Mouse (Mus musculus): ENCODE measurements at regions not wholly inside any gene's neighbourhood (a gene's known extent, or its start where the extent isn't known, plus 50 kb on each side); places are given as distances from the start of the nearest gene placed in this dataset.

- H3K9me3 ChIP-seq (replicated peaks): no peaks in the 10 kb centered on the region
- H3K9ac ChIP-seq: no peak overlapping the region
- H3K27ac ChIP-seq (replicated peaks): no peak overlapping the region
- H3K27me3 ChIP-seq: no peaks in the 10 kb centered on the region
- no peak overlapping the region for H3K4me3 ChIP-seq (replicated peaks)
- no peaks in the 10 kb centered on the region for H3K36me3 ChIP-seq
- peaks cover 9% of the 10 kb centered on the region; the same call in 1 of the 2 replicates for H3K4me1 ChIP-seq
- no peak overlapping the region for H3K4me2 ChIP-seq (replicated peaks)
- no peak for ATAC-seq (ENCODE audit: insufficient number of reproducible peaks, low FRiP score, low TSS enrichment, low read depth)
- WGBS: 86% methylated on average over 4 of the region's 4 CpGs
Observed at GRCm38 (mm10) chr3:41288735-41289134, 205.9 kb upstream of the Pgrmc2 start.

- H3K4me2 ChIP-seq (replicated peaks): no peak overlapping the region
- WGBS: 79% methylated on average over 4 of the region's 4 CpGs
- no peak for ATAC-seq (ENCODE audit: insufficient number of reproducible peaks, low FRiP score, low TSS enrichment, low read depth)
Observed at GRCm38 (mm10) chr3:41288066-41288465, 205.2 kb upstream of the Pgrmc2 start.

GRCm38 (mm10) chr3:41285336-41285735 is 202.5 kb upstream of the Pgrmc2 start:
- H3K27ac ChIP-seq (replicated peaks): peak overlapping the region; percentile 68

More at GRCm38 (mm10) chr3:41288066-41288465, 205.2 kb upstream of the Pgrmc2 start:
- peaks cover 9% of the 10 kb centered on the region; the same call in 1 of the 2 replicates for H3K4me1 ChIP-seq
- H3K27me3 ChIP-seq: no peaks in the 10 kb centered on the region
- H3K9me3 ChIP-seq (replicated peaks): no peaks in the 10 kb centered on the region
- H3K27ac ChIP-seq (replicated peaks): no peak overlapping the region
- no peak overlapping the region for H3K4me3 ChIP-seq (replicated peaks)
- H3K36me3 ChIP-seq: no peaks in the 10 kb centered on the region
- H3K9ac ChIP-seq: no peak overlapping the region

GRCm38 (mm10) chr3:41284897-41285296 is 202.1 kb upstream of the Pgrmc2 start:
- no peaks in the 10 kb centered on the region for H3K27me3 ChIP-seq
- ATAC-seq (ENCODE audit: insufficient number of reproducible peaks, low FRiP score, low TSS enrichment, low read depth): peak; percentile 55
- H3K9me3 ChIP-seq (replicated peaks): no peaks in the 10 kb centered on the region
- no peaks in the 10 kb centered on the region for H3K36me3 ChIP-seq
- H3K4me1 ChIP-seq: peaks cover 15% of the 10 kb centered on the region; the same call in 1 of the 2 replicates
- WGBS: 11% methylated on average over 13 of the region's 13 CpGs
- H3K27ac ChIP-seq (replicated peaks): peak overlapping the region; percentile 68
- H3K4me2 ChIP-seq (replicated peaks): no peak overlapping the region
- H3K4me3 ChIP-seq (replicated peaks): no peak overlapping the region
- no peak overlapping the region for H3K9ac ChIP-seq

More at GRCm38 (mm10) chr3:41285336-41285735, 202.5 kb upstream of the Pgrmc2 start:
- no peak overlapping the region for H3K4me2 ChIP-seq (replicated peaks)
- ATAC-seq (ENCODE audit: insufficient number of reproducible peaks, low FRiP score, low TSS enrichment, low read depth): no peak
- WGBS: 54% methylated on average over 5 of the region's 5 CpGs
- no peak overlapping the region for H3K4me3 ChIP-seq (replicated peaks)
- H3K27me3 ChIP-seq: no peaks in the 10 kb centered on the region
- no peaks in the 10 kb centered on the region for H3K9me3 ChIP-seq (replicated peaks)
- H3K36me3 ChIP-seq: no peaks in the 10 kb centered on the region
- peaks cover 15% of the 10 kb centered on the region; the same call in 1 of the 2 replicates for H3K4me1 ChIP-seq
- no peak overlapping the region for H3K9ac ChIP-seq

- H3K4me2 ChIP-seq (replicated peaks): 0 out of 2 replicates have a peak overlapping the region, but pooled peaks have one; percentile 6
- peak; percentile 78 for ATAC-seq (ENCODE audit: insufficient number of reproducible peaks, low FRiP score, low TSS enrichment, low read depth)
- no peak overlapping the region for H3K4me3 ChIP-seq (replicated peaks)
Observed at GRCm38 (mm10) chr3:41282431-41283037, 199.7 kb upstream of the Pgrmc2 start.

GRCm38 (mm10) chr3:41276096-41276495 is 193.2 kb upstream of the Pgrmc2 start:
- ATAC-seq (ENCODE audit: insufficient number of reproducible peaks, low FRiP score, low TSS enrichment, low read depth): no peak
- no peak overlapping the region for H3K4me2 ChIP-seq (replicated peaks)
- 83% methylated on average over 9 of the region's 9 CpGs for WGBS

More at GRCm38 (mm10) chr3:41282431-41283037, 199.7 kb upstream of the Pgrmc2 start:
- 22% methylated on average over 8 of the region's 8 CpGs for WGBS
- Histone ChIP-seq H3K4me1 (peaks cover 15% of the 10 kb centered on the region; the same call in 1 of the 2 replicates), H3K27me3 (no peaks in the 10 kb centered on the region), H3K36me3 (no peaks in the 10 kb centered on the region), H3K27ac (replicated peaks) (peak overlapping the region; percentile 36; the same call in 1 of the 2 replicates), H3K9me3 (replicated peaks) (no peaks in the 10 kb centered on the region), H3K9ac (no peak overlapping the region)

GRCm38 (mm10) chr3:41268516-41268915 is 185.7 kb upstream of the Pgrmc2 start:
- no peak overlapping the region for H3K4me3 ChIP-seq (replicated peaks)
- H3K27me3 ChIP-seq: no peaks in the 10 kb centered on the region
- H3K27ac ChIP-seq (replicated peaks): no peak overlapping the region
- no peaks in the 10 kb centered on the region for H3K4me1 ChIP-seq
- H3K4me2 ChIP-seq (replicated peaks): no peak overlapping the region
- no peaks in the 10 kb centered on the region for H3K9me3 ChIP-seq (replicated peaks)
- no peaks in the 10 kb centered on the region for H3K36me3 ChIP-seq
- 87% methylated on average over 4 of the region's 4 CpGs for WGBS
- no peak overlapping the region for H3K9ac ChIP-seq
- ATAC-seq (ENCODE audit: insufficient number of reproducible peaks, low FRiP score, low TSS enrichment, low read depth): no peak

More at GRCm38 (mm10) chr3:41276096-41276495, 193.2 kb upstream of the Pgrmc2 start:
- H3K27me3 ChIP-seq: no peaks in the 10 kb centered on the region
- no peaks in the 10 kb centered on the region for H3K4me1 ChIP-seq
- no peaks in the 10 kb centered on the region for H3K9me3 ChIP-seq (replicated peaks)
- H3K36me3 ChIP-seq: no peaks in the 10 kb centered on the region
- H3K27ac ChIP-seq (replicated peaks): no peak overlapping the region
- H3K4me3 ChIP-seq (replicated peaks): no peak overlapping the region
- no peak overlapping the region for H3K9ac ChIP-seq

GRCm38 (mm10) chr3:41266216-41266615 is 183.4 kb upstream of the Pgrmc2 start:
- no peaks in the 10 kb centered on the region for H3K4me1 ChIP-seq
- no peak for ATAC-seq (ENCODE audit: insufficient number of reproducible peaks, low FRiP score, low TSS enrichment, low read depth)
- no peaks in the 10 kb centered on the region for H3K27me3 ChIP-seq
- no peaks in the 10 kb centered on the region for H3K9me3 ChIP-seq (replicated peaks)
- H3K4me2 ChIP-seq (replicated peaks): no peak overlapping the region
- no peaks in the 10 kb centered on the region for H3K36me3 ChIP-seq
- WGBS: 67% methylated on average over 6 of the region's 6 CpGs
- no peak overlapping the region for H3K27ac ChIP-seq (replicated peaks)
- no peak overlapping the region for H3K4me3 ChIP-seq (replicated peaks)
- H3K9ac ChIP-seq: no peak overlapping the region

- no peak for ATAC-seq (ENCODE audit: insufficient number of reproducible peaks, low FRiP score, low TSS enrichment, low read depth)
- H3K27me3 ChIP-seq: no peaks in the 10 kb centered on the region
- H3K36me3 ChIP-seq: no peaks in the 10 kb centered on the region
- no peak overlapping the region for H3K27ac ChIP-seq (replicated peaks)
- no peak overlapping the region for H3K9ac ChIP-seq
- no peaks in the 10 kb centered on the region for H3K9me3 ChIP-seq (replicated peaks)
- WGBS: 83% methylated on average over 3 of the region's 3 CpGs
- H3K4me3 ChIP-seq (replicated peaks): no peak overlapping the region
- H3K4me1 ChIP-seq: no peaks in the 10 kb centered on the region
- no peak overlapping the region for H3K4me2 ChIP-seq (replicated peaks)
Observed at GRCm38 (mm10) chr3:41265399-41265798, 182.6 kb upstream of the Pgrmc2 start.

- Histone ChIP-seq H3K4me2 (replicated peaks) (no peak overlapping the region), H3K9me3 (replicated peaks) (no peaks in the 10 kb centered on the region), H3K4me1 (peaks cover 22% of the 10 kb centered on the region), H3K27me3 (no peaks in the 10 kb centered on the region), H3K4me3 (replicated peaks) (no peak overlapping the region), H3K36me3 (no peaks in the 10 kb centered on the region), H3K9ac (no peak overlapping the region), H3K27ac (replicated peaks) (peak overlapping the region; percentile 87)
- WGBS: 32% methylated on average over 6 of the region's 6 CpGs
- peak; percentile 86; the same call in 1 of the 2 replicates for ATAC-seq (ENCODE audit: insufficient number of reproducible peaks, low FRiP score, low TSS enrichment, low read depth)
Observed at GRCm38 (mm10) chr3:41258291-41258690, 175.4 kb upstream of the Pgrmc2 start.

- 40% methylated on average over 2 of the region's 2 CpGs for WGBS
- H3K27me3 ChIP-seq: no peaks in the 10 kb centered on the region
- no peak for ATAC-seq (ENCODE audit: insufficient number of reproducible peaks, low FRiP score, low TSS enrichment, low read depth)
Observed at GRCm38 (mm10) chr3:41244960-41245359, 162.1 kb upstream of the Pgrmc2 start.

More at GRCm38 (mm10) chr3:41244960-41245359, 162.1 kb upstream of the Pgrmc2 start:
- H3K4me2 ChIP-seq (replicated peaks): no peak overlapping the region
- H3K4me3 ChIP-seq (replicated peaks): no peak overlapping the region
- H3K36me3 ChIP-seq: no peaks in the 10 kb centered on the region
- no peaks in the 10 kb centered on the region for H3K9me3 ChIP-seq (replicated peaks)
- no peak overlapping the region for H3K27ac ChIP-seq (replicated peaks)
- no peak overlapping the region for H3K9ac ChIP-seq
- no peaks in the 10 kb centered on the region for H3K4me1 ChIP-seq
